Mouse (Mus musculus): ENCODE data around the gene Tagln2. TPM values are rescaled to one million over a fixed set of nuclear protein-coding genes. Genes with fewer than 3 reads are reported as not detected.

The Tagln2 gene
- total RNA-seq, 4 experiments from 2014 or later = 37.8 to 77.3 (median 50.1) TPM

DNA sequence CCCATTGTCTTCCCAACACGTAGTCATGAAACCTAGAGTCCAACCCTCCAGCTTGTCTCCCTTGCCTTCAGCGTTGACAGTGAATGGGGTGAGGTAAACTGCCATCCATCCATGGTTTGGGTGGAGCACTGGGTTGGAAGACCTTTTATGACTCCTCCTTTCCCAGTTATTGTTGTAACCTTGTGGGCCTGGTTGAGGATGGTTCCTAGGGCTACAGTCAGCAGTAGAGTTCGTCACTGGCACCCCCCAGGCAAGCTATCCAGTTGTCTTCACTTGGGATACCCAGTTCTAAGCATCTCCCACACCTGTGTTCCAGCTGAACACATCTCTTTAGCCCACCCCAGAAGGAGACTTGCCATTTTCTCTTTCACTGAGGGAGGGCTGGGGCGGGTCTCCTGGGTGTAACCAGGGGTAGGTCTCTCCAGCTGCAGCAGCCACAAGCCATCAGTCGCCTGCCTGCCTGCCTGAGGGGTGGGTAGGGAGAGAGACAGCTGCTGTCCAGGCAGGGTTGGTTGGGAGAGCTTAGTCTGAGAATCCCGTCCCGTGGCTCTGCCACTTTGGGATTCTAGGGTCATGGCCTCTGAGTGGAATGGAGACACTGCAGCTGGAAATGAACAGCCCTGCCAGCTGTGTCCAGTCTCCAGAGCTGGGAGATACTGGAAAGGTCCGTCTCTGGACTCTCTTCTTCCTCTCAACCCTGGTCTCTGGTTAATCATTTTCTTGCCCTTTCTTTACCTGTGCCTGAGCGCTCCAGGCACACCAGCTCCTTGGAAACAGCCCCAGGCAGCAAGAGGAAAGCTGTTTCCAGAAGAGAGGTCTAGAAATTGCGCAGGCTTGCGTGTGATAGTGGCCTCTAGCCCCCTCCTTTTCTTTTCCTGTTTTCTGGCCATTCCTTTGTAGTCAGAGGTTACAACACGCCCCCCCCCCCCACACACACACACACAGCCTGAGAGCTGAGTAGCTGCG lies 2.6 kb downstream of the Tagln2 start:
- peak; percentile 44 for DNase-seq (ENCODE audit: low spot score)

DNA sequence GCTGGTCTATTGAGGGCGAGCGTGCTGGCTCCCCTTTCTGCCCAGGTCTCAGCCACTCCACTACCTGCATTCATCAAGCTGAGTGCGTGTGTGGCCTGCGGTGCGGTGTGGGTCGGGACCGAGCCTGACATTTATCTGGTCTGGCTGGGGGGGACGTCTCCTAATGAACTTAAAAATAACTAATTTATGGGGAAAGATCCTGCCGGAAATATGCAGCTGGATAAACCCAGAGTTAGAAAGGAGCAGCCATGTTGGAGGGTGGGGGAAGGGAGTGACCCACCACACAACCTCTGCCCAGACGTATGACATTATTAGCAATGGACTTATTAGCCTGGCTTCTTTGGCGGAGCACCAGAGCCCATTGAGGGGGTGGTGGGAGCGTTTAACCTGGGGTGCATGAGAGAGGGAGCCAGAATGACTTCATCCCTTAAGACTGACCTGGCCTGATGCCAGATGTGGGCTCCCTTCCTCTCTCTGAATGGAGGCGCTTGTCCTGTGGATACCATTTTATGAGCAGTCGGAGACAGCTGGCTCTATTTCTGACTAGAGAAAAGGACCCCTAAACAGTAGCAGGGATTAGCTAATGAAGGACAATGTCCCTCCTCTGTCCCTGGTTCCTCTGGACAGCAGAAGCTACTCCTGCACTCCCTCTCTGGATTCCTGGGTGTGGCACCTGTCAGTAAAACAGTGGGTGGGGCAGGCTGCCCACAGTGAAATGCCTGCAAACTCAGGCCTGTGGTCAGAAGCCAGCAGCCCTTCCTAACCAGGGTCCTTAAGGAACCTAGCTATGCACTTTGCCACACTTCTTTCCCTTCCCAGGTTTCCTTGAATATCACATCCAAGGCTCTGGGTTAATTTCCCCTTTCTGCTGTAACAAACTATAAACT lies 3.5 kb downstream of the Tagln2 start:
- peak; percentile 44 for DNase-seq (ENCODE audit: low spot score)

DNA sequence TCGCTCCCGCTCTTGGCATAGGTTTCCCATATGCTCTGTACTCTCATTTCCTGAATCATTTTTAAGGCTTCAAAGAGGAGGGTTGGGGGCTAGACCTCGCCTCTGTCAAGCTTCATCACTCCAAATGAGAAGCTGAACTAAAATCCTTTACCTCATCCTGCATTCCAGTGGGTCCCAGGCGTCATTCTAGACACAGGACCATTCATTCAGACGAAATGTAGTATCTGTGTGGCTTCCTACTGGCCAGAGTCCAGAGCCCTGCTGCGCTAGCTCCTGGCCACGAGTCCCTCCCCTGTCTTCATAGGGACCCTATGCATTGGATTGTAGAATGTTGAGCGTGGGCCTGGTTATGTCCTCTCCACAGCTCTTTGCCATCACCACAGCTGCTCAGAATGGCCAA lies 4.9 kb downstream of the Tagln2 start:
- no peak for DNase-seq (ENCODE audit: low spot score)

DNA sequence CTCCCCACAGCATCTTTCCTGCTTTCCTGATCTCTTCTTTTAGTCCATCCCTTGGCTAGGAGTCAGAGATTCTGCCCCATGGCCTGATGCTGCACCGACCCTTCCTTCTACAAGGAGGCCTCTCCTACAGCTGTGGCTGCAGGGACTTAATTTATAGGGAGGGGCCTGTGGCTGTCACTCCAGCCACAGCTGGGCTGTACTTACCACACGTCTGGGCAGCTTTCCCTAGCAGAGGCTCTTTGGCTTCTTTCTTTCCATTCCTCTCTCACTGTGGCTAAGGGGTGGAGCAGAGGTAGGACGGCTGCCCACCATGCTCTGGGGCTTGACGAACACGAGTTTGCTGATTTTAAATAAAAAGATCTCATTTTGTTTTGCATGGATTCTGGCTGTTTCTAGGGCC lies 7.2 kb downstream of the Tagln2 start:
- no peak for DNase-seq (ENCODE audit: low spot score)

DNA sequence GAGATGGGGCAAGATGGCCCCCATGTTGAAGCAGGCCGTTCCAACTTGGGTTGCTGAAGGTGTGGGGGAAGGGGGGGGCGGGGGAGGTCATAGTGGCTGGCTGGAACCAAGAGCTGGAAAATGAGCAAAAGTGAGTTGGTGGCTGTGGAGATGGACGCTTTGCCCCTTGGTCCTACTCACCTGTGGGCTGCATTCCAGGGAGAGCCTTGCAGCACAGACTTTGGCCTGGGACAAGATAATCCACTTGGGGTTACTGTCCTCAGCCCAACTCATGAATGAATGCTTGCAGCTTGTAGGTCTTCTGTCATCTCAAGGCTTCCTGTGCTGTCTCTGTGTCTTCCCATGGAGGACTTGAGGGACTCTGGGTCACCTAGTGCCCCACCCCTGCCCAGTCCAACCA lies 7.9 kb downstream of the Tagln2 start:
- DNase-seq (ENCODE audit: low spot score) = no peak

DNA sequence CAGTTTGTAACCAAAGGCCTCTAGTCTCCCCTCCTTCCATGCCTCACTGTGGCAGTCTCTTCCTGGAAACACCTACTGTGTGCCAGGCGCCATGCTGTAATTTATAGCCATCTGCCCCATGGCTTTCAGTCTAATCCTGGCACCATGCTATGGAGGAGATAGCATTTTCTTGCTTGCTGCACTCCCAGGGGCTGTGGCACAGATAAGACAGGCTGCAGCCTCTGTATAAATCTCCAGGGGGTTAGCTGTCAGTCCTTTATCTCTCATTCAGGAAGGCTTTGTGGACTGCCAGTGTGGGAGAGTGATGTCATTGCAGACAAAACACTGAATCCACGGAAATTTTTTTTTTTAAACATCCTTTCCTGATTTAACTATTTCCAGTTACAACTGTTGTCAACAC lies 8.3 kb downstream of the Tagln2 start:
- no peak for DNase-seq (ENCODE audit: low spot score)

DNA sequence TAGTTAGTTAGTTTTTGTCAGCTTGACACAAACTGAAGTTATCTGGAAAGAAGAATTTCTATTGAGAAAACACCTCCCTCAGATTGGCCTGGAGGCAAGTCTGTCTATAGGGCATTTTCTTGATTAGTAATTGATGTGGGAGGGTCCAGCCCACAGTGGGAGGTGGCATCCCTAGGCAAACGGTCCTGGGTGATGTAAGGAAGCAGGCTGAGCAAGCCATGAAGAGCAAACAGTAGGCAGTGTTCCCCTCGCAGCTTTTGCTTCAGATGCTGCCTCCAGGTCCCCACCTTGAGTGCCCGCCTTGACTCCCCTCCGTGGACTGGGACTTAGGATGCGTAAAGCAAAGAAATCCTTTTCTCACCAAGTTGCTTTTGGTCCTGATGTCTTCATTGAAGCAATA lies 9.4 kb downstream of the Tagln2 start:
- no peak for DNase-seq (ENCODE audit: low spot score)

DNA sequence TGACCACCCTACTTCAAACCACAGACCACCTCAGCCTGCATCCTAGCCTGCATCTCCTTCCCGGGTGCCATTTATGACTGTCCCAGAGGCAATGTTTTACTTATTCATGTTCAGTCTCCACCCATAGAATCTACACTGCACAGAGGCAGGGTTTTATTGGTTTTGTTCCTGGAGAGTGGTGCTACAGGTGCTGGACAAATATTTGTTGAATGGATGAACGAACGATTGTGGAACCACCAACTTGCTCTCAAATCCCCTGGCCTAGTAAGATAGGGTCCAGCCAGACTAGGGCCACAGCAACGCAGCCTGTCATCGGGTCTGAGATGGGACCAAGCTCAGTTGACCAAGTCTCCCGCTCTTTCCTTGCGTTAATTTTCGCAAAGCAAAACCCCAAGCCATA lies 10.1 kb downstream of the Tagln2 start:
- DNase-seq (ENCODE audit: low spot score) = no peak

DNA sequence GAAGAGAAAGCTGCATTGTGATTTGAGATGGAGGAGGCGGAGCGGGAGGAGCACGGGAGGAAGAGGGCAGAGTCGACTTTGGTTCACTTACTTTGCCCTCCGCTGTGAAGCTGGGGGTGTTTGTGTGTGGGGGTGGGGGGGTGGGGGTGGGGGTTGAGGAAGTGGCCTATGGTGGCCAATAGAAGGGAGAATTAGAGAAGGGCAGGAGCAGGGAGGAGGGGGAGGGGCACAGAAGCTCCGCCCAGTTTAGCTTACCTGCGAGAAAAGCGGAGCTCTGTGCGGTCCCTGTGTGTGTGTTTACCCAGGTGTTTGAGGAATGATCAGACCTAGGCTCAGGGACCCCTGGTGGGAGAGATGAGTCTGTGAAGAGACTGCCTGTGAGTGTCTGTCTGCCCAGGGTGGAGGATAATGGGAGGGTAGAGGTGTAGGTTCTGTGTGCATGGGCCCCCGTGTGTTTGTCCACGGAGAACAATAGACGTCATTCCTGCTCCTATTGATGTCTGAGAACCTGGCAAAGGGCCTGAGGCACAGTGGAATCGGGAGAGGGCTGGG lies 10.7 kb downstream of the Tagln2 start:
- DNase-seq (ENCODE audit: low spot score) = no peak

DNA sequence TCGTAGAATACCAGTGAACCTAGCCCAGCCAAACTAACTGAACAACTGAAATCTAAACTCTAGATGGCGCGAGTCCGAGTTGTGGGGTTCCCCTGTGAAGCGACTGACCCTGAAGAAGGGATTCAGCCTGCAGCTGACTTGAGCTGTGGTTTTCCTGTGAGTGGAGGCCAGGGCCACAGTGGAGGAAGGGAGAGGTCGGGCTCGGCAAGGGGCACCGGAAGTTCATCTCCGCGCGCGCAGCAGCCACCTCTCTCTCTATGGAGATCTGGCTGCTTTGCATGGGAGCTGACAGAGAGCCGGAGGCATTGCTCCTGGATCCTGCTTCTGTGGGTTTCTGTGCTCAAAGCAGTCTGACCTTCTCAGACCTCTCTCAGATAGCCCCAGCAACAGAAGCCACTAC lies 13.1 kb downstream of the Tagln2 start:
- peak; percentile 85 for DNase-seq (ENCODE audit: low spot score)

DNA sequence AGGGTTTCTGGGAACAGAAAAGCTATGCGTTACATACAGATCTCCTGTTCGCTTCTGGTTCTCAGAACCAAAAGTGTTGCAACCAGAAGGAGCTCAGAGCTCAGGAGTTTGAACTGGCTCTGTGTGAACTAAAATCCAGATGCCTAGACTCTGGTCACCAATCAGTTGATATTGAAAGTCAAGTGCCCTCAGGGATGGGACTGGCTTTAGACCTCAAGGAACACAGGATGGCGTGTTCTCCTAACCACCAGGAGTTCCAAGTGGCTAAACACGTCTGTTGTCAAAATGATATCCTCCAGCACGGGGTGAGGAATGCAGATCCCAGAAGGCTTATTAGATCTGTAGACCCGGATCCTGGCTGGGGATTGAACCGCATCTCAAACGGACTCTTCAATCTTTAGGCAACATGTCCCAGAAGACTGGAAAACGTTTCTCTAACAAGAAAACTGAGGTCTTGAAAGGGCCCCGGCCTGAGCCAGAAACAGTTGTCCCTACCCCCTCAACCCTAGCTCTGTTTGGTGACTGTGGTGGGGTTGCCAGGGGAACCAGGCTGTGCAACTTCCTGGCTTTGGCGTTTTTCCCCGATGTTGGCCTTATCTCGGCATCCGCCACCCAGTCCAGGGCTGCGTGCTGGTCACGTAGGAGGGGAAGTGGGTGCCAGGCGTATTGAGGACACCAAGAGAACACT lies 13.8 kb downstream of the Tagln2 start:
- peak; percentile 86 for DNase-seq (ENCODE audit: low spot score)

DNA sequence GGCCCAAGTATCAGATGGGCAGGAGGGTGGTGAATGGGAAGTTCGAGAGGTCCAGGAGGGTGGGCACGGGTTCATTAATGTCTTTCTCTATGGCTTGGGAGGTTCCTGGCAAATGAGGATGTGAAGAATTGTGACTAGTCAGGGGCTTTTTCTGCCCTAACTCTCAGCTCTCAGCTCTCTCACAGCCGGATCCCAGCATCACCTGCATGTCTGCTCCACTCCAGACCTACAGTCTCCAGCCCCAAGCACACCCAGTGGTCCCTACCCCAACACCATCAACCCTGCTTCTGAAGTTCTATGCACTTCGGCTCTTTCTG lies 14.3 kb downstream of the Tagln2 start:
- no peak for DNase-seq (ENCODE audit: low spot score)

DNA sequence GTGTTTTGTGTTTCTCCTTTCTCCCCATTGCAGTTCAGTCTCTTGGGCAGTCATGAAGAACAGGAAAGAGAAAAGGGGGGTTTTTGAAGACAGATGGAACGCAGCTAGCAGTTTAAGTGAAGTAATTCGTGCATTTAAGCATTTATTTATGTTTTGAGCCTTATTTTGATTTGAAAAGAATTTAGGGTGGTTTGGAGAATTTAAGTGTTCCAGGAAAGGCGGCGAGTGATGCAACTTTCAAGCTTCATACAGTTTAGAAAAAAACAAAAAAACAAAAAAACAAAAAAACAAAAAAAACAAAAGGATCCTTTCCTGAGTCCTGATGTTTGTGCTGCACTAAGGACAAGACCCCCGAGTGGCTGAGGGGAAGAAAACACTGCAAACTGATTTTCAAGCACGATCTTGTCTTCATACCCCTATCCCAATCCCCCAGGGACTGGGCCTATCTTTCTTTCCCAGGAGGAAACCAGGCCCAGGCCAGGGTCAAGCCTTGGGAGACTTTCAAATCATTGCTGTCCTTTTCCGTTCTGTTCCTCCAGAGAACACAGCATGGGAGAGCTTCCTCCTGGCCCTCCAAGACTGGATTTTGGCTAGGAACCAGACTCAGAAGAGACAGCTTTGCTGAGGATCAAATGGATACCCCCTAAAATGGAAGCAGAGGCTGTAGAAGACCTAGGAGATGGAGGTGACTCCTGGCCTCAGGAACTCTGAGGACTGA lies 14.9 kb downstream of the Tagln2 start:
- peak; percentile 59 for DNase-seq (ENCODE audit: low spot score)

DNA sequence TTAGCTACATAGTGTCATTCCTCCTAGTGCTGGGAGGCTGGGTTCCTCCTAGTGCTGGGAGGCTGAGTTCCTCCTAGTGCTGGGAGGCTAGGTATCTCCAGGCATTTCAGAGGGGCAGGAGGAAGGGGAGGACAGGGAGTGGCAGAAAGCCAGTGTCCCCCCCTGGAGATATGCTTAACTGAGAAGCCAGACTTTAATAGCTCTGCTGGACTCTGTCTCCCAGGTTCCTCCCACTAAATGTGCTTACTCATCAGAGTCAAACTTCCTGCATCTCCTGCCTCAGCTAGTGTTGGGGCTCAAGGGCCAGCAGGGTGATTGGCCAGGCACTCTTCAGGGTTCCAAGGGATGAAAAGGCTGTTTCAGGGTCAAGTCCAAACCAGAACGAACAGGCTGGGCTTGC lies 15.5 kb downstream of the Tagln2 start:
- no peak for DNase-seq (ENCODE audit: low spot score)

DNA sequence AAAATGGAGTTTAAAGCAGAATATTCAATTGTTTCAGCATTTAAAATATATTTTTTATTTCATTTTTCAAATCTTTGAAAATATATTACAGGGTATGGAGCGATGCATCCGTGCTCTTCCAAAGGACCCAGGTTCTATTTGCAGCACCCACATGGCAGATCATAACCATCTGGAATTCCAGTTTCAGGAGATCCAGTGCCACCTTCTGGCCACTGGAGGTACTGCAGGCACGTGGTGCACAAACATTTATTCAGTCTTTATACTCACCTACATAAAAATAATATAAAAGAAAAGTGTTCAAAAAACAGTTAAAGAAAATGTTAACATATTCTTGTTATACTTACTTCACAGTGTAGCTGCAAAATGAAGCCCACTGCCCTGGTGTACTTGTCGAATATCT lies 18.2 kb downstream of the Tagln2 start:
- DNase-seq (ENCODE audit: low spot score) = no peak

DNA sequence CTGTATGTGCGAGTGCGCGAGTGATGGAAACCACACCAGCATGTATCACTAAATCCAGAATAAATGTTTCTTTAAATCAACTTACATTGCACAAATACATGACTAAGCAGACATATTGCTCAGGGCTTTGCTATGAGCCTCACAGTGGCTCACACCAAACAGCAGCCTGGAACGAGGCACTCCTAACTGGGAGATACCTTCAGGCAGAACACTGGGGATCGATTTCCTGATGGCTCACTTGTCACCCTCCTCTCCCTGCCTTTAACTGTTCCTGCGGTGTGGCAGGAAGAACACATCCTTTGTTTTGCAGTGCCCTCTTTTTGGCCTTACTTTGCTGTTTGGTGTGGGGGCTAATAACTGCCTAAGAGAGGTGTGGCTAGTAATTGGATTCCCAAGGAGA lies 19.8 kb downstream of the Tagln2 start:
- DNase-seq (ENCODE audit: low spot score) = no peak

DNA sequence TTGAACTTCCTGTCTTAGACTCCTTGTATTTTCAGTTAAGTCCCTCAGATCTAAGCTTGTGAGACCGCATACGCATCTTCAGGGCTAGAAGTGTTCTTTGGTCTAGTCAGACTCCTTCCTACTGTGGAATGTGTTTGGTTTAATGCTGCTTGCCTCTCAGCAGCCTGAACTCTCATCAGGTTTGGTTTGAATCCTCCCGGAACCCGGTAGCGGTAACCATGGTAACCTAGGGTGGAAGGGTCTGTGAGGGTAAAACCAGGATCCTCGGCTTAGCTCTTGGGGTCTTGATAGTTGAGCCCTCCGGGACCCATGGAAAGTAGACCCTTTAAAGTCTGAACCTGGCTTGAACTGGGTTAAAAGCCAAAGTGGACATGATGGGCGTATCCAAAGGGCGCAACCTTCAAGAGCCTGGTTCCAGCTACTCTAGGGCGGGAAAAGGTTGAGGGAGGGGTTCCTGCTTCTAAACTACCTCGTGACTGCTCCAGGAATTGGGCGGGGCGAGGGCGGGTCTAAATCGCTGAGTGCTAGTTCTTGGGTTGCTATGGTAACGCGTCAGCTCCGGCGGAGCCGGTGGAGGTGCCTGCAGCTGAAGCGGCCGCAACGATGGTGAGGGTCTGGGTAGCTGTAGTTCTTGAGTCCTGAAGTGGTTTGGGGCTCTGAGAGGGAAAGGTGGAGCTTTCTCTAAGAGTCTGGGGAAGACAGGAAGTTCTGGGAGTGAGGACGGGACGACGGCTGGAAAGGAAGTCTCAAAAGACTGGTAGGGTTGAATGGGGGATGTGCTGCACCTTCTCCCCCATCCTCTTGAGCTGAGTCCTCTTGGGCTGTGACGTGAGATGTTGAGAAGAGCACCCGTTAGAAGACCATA lies 21.0 kb downstream of the Tagln2 start, which contains the start of gene Cfap45:
Cfap45 (plus strand) TSS at position 226 of the 865 bp plus-strand sequence.
- DNase-seq (ENCODE audit: low spot score) = peak; percentile 89

DNA sequence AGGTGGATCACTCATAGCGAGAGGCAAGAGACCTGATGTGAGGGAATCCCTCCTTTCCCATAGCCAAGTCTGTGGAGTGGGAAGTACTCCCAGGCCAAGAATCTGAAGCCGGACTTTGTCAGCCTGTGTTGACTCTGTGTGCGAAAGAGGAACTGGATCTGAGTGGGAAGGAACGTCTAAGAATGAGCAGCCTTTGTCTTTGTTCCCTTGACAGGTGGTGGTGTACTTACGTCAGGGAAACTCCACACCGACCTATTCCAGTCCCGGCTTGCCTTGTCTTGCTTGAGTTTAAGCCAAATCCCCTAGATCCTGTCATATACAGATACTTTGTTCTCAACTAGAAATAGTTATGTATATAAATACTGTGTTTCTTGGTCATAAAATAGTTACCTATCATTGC lies 22.7 kb downstream of the Tagln2 start:
- peak; percentile 53 for DNase-seq (ENCODE audit: low spot score)

DNA sequence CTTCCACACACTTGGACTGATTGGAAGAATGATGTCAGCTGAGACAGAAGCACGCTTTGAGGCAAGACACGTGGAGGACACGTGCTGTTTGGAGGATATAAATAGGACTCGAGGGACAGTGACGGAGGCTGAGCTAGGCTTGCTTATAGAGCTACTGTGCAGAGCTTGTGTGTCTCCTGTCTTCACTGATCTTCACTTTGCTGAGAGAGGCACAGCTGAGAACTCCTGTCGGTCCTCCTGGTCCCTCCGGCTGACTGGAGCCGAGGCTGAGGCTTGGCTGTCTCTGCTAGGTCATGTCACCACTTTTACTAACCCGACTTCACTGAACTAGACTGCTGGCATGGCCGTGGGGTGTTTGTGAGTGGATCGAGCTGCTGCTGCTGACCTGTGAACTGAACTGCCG lies 23.9 kb downstream of the Tagln2 start:
- DNase-seq (ENCODE audit: low spot score) = peak; percentile 55

Measured in heart, adult 8-10 months (tissue).